8 mouse cellular contexts compared by ENCODE assay signal in genomic region chr3:104638403-104638779, GRCm38 (mm10). TPM values are rescaled to one million over a fixed set of nuclear protein-coding genes. Genes with fewer than 3 reads are reported as not detected.
DNase-seq lines count a peak whose midpoint lies in the region; ATAC-seq lines count a peak whose summit lies in the region.

TSS of gene Slc16a1 (plus strand) at chr3:104638668.

- ATAC-seq in hindbrain, embryonic 13.5 days (ENCODE audit: low FRiP score) = peak; percentile 97

- peak within 1 kb of the TSS; percentile 92 for H3K4me2 ChIP-seq in hindbrain, embryonic 13.5 days

- peak within 1 kb of the TSS; percentile 79 for H3K4me3 ChIP-seq in hindbrain, embryonic 13.5 days

- no peaks in the 10 kb centered on the region for H3K36me3 ChIP-seq in hindbrain, embryonic 13.5 days

- H3K9me3 ChIP-seq in hindbrain, embryonic 13.5 days = no peaks in the 10 kb centered on the region

- no peaks in the 10 kb centered on the region; the same call in 1 of the 2 replicates for H3K27me3 ChIP-seq in hindbrain, embryonic 13.5 days

- WGBS in hindbrain, embryonic 13.5 days = 0% methylated on average over 41 of the region's 50 CpGs

- peaks cover 16% of the 10 kb centered on the region for H3K4me1 ChIP-seq in hindbrain, embryonic 13.5 days (replicated peaks)

- peak; percentile 95 for DNase-seq in NIH3T3 (ENCODE audit: low read depth)
- peak; percentile 93 to 97 for DNase-seq in cerebellum, postnatal 10 days
- DNase-seq in frontal cortex, postnatal 14 days (ENCODE audit: low spot score in 2 of 2) = peak; percentile 79 to 84
- peak; percentile 88 to 89 for DNase-seq in layer of hippocampus, postnatal 36 days
- peak; percentile 90 for DNase-seq in lung, postnatal 36 days
- DNase-seq in retina, postnatal 1 day = peak; percentile 93
- DNase-seq in urinary bladder, adult 18-20 months (ENCODE audit: low spot score in 2 of 2) = peak; percentile 80 to 85

- peak within 1 kb of the TSS; percentile 85 for H3K9ac ChIP-seq in hindbrain, embryonic 13.5 days

- H3K27ac ChIP-seq in hindbrain, embryonic 13.5 days = peak within 1 kb of the TSS; percentile 71

RNA-seq across cellular contexts. Expression of gene Slc16a1, which starts in this region (rescaled TPM):
- 8.3 and 8.4 TPM in 2 replicates for polyA plus RNA-seq in hindbrain, embryonic 13.5 days (2015; fragmentation: Nextera tagmentation; extraction: Ambion mirVana)
- total RNA-seq in layer of hippocampus, postnatal 36 days (2021) = 10 to 100 TPM; 24.1 to 29.1 TPM

Comparison
In these comparisons a context has a peak if more than half of its experiments do, and no peak if none do; other contexts are left out.
1. Peak in every context shown above with its lines: DNase-seq, ATAC-seq, H3K4me3 ChIP-seq and H3K27ac ChIP-seq.